Mouse (Mus musculus) urinary bladder, adult 2 months (tissue): Measurements from ENCODE around the gene Serpinb6b. TPM values are rescaled to one million over a fixed set of nuclear protein-coding genes. Genes with fewer than 3 reads are reported as not detected.

ENCODE experiments used
- polyA plus RNA-seq: library from polyadenylated mRNA; depleted of rRNA; stranded (reverse); fragments of >200 nt; gene quantifications from 2 replicates; pipeline ENCODE4 v1.2.3, GENCODE M21; 2012; rRNA removed

The Serpinb6b gene
- polyA plus RNA-seq, 1 experiment: 22.1 TPM

Other genes with a start within 250 kb of the Serpinb6b start
- gene Mylk4, start 181.3 kb upstream of the Serpinb6b start, polyA plus RNA-seq: 0.01 and 0.04 TPM in 2 replicates
- 33.8 and 34.4 TPM in 2 replicates for gene Wrnip1, start 163.2 kb upstream of the Serpinb6b start, polyA plus RNA-seq
- gene D930007J09Rik, start 162.4 kb upstream of the Serpinb6b start, polyA plus RNA-seq: not detected in 2 replicates
- gene Serpinb1a, start 114.0 kb upstream of the Serpinb6b start, polyA plus RNA-seq: 14.6 and 18.0 TPM in 2 replicates
- gene Serpinb1c, start 67.0 kb upstream of the Serpinb6b start, polyA plus RNA-seq: 0.38 and 0.45 TPM in 2 replicates
- gene Serpinb9, start 38.0 kb downstream of the Serpinb6b start, polyA plus RNA-seq: 19.2 and 19.5 TPM in 2 replicates
- 0.50 and 0.78 TPM in 2 replicates for gene Serpinb9b, start 62.2 kb downstream of the Serpinb6b start, polyA plus RNA-seq
- 0.12 and 0.19 TPM in 2 replicates for gene Serpinb1b, start 113.4 kb downstream of the Serpinb6b start, polyA plus RNA-seq
- gene Serpinb9c, start 194.5 kb downstream of the Serpinb6b start, polyA plus RNA-seq: not detected in 2 replicates
- gene Serpinb9d, start 227.8 kb downstream of the Serpinb6b start, polyA plus RNA-seq: not detected in 2 replicates